In the genomic region with DNA sequence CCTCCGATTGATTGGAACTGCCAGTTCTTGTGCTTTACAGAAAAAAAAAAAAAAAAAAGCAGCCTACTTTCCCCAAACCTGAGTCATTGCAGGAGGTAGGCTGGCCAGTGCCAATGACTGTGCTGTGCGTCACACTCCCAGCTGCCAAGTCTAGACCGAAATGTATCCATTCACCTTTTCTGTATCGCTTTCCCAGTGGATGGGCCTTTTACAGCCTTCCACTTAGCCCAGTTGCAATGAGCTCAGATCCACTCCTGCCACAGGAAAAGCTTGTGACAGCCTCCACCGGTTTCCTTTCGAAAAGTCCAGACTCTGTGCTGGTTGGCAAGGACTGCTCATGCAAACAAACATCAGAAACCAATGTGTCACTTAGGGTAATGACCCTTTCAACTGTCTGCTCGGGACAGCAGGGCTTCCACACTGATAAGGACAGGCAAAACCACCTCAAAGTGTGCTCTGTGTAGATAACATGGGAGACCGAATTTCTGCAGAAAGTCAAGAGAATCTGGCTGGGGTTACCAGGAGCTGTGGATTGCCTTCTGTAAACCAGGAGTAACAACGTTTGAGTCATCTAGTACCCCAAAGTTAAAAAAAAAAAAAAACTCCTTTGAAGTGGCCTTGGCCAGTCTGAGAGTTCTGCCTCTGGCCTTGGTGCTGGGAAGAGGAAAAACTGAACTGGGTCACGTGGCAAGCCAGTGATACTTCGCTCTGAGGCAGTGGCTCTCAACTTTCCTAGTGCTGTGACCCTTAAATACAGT, we compare ENCODE assay signal across 10 mouse cellular contexts. TPM values are rescaled to one million over a fixed set of nuclear protein-coding genes. Genes with fewer than 3 reads are reported as not detected.
DNase-seq lines count a peak whose midpoint lies in the region; ATAC-seq lines count a peak whose summit lies in the region.
"Had no signal": no experiment of that assay in that cellular context is flagged by ENCODE, and none has a peak within 500 bp of the region (broad histone marks: within the 10 kb centered on the region; RNA-seq: fewer than 3 reads in every experiment).

No protein-coding gene starts in this region.

- peaks cover 16% of the 10 kb centered on the region for H3K36me3 ChIP-seq in kidney, embryonic 16.5 days (ENCODE audit: insufficient read depth, low read length)

- H3K9ac ChIP-seq in kidney, embryonic 16.5 days (replicated peaks; ENCODE audit: low read length) = no peak overlapping the region

- intact Hi-C loops in left cerebral cortex, postnatal 25 days (cut with DNase I) = no loop called here
- intact Hi-C loops in left cerebral cortex, postnatal 4 days (cut with DNase I) = no loop called here

- no peak overlapping the region for H3K4me3 ChIP-seq in kidney, embryonic 16.5 days (ENCODE audit: low read length)

- H3K27me3 ChIP-seq in kidney, embryonic 16.5 days (ENCODE audit: insufficient read depth, low read length) = no peaks in the 10 kb centered on the region

- H3K27ac ChIP-seq in kidney, embryonic 16.5 days (ENCODE audit: low read length) = no peak overlapping the region
- H3K27ac ChIP-seq: macrophage had no signal

- H3K4me1 ChIP-seq in kidney, embryonic 16.5 days (ENCODE audit: insufficient read depth, low read length) = no peaks in the 10 kb centered on the region

- DNase-seq in left cerebral cortex, postnatal 25 days (ENCODE audit: low spot score in 2 of 2) = peak; percentile 49 to 91
- DNase-seq in left cerebral cortex, postnatal 4 days = no peak
- DNase-seq in adipocyte (ENCODE audit: low spot score) = peak; percentile 39
- DNase-seq in spleen, postnatal 10 days (ENCODE audit: low spot score in 2 of 2) = peak; percentile 74 to 77
- no peak for DNase-seq in embryo, embryonic 10.5 days (ENCODE audit: low spot score)
- DNase-seq in gastrocnemius, postnatal 25 days = no peak
- DNase-seq: thymus, postnatal 4 days had no signal

- 63% methylated on average over 11 of the region's 11 CpGs for WGBS in kidney, embryonic 16.5 days

- no peak overlapping the region for H3K4me2 ChIP-seq in kidney, embryonic 16.5 days (replicated peaks; ENCODE audit: low read depth, low read length)

- H3K9me3 ChIP-seq in kidney, embryonic 16.5 days (ENCODE audit: low read length) = no peaks in the 10 kb centered on the region

- peak; percentile 88 for ATAC-seq in erythroid progenitor cell, adult 5-6 weeks (replicated peaks; ENCODE audit: low FRiP score, poor library complexity, severe bottlenecking)
- ATAC-seq in kidney, embryonic 16.5 days (ENCODE audit: low FRiP score, low TSS enrichment) = no peak

RNA-seq across cellular contexts. Expression of a gene that starts 12.0 kb away (rescaled TPM):
- total RNA-seq in left cerebral cortex, postnatal 25 days (2021) = 10 to 100 TPM in 1 of 2 experiments, 1 to 10 TPM in 1; 9.4 to 14.1 TPM
- total RNA-seq in left cerebral cortex, postnatal 4 days (2021) = 10 to 100 TPM; 15.8 to 16.9 TPM
- 25.2 and 25.9 TPM in 2 replicates for total RNA-seq in erythroid progenitor cell, adult 5-6 weeks (2015; ENCODE audit: low replicate concordance)
- total RNA-seq in erythroid progenitor cell, adult 5-6 weeks (2017; ENCODE audit: low replicate concordance) = 14.4 and 23.5 TPM in 2 replicates
- 5.9 and 6.1 TPM in 2 replicates for polyA plus RNA-seq in kidney, embryonic 16.5 days (2015; fragmentation: Nextera tagmentation; extraction: Ambion mirVana)
- not detected for total RNA-seq in gastrocnemius, postnatal 25 days (2021)

RNA-seq across cellular contexts. Expression of a gene that starts 26.8 kb away (rescaled TPM):
- total RNA-seq in left cerebral cortex, postnatal 25 days (2021) = 10 to 100 TPM; 34.1 to 36.7 TPM
- total RNA-seq in left cerebral cortex, postnatal 4 days (2021) = 10 to 100 TPM; 40.8 to 45.0 TPM
- total RNA-seq in erythroid progenitor cell, adult 5-6 weeks (2015; ENCODE audit: low replicate concordance) = 28.1 and 29.6 TPM in 2 replicates
- total RNA-seq in erythroid progenitor cell, adult 5-6 weeks (2017; ENCODE audit: low replicate concordance) = 14.4 and 19.4 TPM in 2 replicates
- 70.0 and 70.5 TPM in 2 replicates for polyA plus RNA-seq in kidney, embryonic 16.5 days (2015; fragmentation: Nextera tagmentation; extraction: Ambion mirVana)
- 10 to 100 TPM; 25.8 to 30.0 TPM for total RNA-seq in gastrocnemius, postnatal 25 days (2021)

RNA-seq across cellular contexts. Expression of a gene that starts 28.5 kb away (rescaled TPM):
- 10 to 100 TPM; 25.8 to 28.3 TPM for total RNA-seq in left cerebral cortex, postnatal 25 days (2021)
- total RNA-seq in left cerebral cortex, postnatal 4 days (2021) = 10 to 100 TPM; 32.1 to 35.4 TPM
- total RNA-seq in erythroid progenitor cell, adult 5-6 weeks (2015; ENCODE audit: low replicate concordance) = 30.3 and 36.9 TPM in 2 replicates
- total RNA-seq in erythroid progenitor cell, adult 5-6 weeks (2017; ENCODE audit: low replicate concordance) = 16.0 and 23.2 TPM in 2 replicates
- 26.5 and 43.9 TPM in 2 replicates for polyA plus RNA-seq in kidney, embryonic 16.5 days (2015; fragmentation: Nextera tagmentation; extraction: Ambion mirVana)
- 100 to 1,000 TPM; 193 to 219 TPM for total RNA-seq in gastrocnemius, postnatal 25 days (2021)

Comparison
In these comparisons a context has a peak if more than half of its experiments do, and no peak if none do; other contexts are left out.
1. DNase-seq: peak in left cerebral cortex, postnatal 25 days (2 of 2), adipocyte (single experiment) and spleen, postnatal 10 days (2 of 2); none in left cerebral cortex, postnatal 4 days (single experiment), embryo, embryonic 10.5 days (single experiment) and gastrocnemius, postnatal 25 days (single experiment).
2. RNA of a gene that starts 12.0 kb away (total RNA-seq): 14.4 to 25.9 TPM in erythroid progenitor cell, adult 5-6 weeks, 15.8 to 16.9 TPM in left cerebral cortex, postnatal 4 days and 9.4 to 14.1 TPM in left cerebral cortex, postnatal 25 days; not detected in gastrocnemius, postnatal 25 days; every median in the first group is over 4 times any median in the second.
3. RNA of a gene that starts 28.5 kb away (total RNA-seq): 193 to 219 TPM in gastrocnemius, postnatal 25 days; 16.0 to 36.9 TPM in erythroid progenitor cell, adult 5-6 weeks, 32.1 to 35.4 TPM in left cerebral cortex, postnatal 4 days and 25.8 to 28.3 TPM in left cerebral cortex, postnatal 25 days; every median in the first group is over 4 times any median in the second.